Mouse (Mus musculus) kidney, postnatal 0 days (tissue): ENCODE data around the gene Nfyc. TPM values are rescaled to one million over a fixed set of nuclear protein-coding genes. Genes with fewer than 3 reads are reported as not detected.

Source experiments
- ATAC-seq: fragments of 200-750 bp; cut with Nextera tagmentation; replicated peaks from 2 replicates; pipeline ENCODE4 v1.8.0; 2017; ENCODE audit warnings: low read depth, moderate number of reproducible peaks, moderate TSS enrichment, moderate library complexity; ENCODE audit not compliant: low FRiP score
- DNase-seq: peaks from one replicate; pipeline ENCODE4 v3.0.0-alpha.2; 2016; ENCODE audit warnings: low spot score
- H3K27ac ChIP-seq: fragments of 300-500 bp; sonication (generic); 2 replicates; pipeline ENCODE4 v1.5.1; 2014; ENCODE audit warnings: mild to moderate bottlenecking
- H3K27me3 ChIP-seq: fragments of 300-500 bp; sonication (generic); 2 replicates; pipeline ENCODE4 v1.6.1; 2014; ENCODE audit warnings: low read length, mixed read lengths; ENCODE audit not compliant: insufficient read depth
- H3K36me3 ChIP-seq: fragments of 300-500 bp; sonication (generic); 2 replicates; pipeline ENCODE4 v1.6.1; 2014; ENCODE audit warnings: low read length, mixed read lengths; ENCODE audit not compliant: insufficient read depth
- H3K4me1 ChIP-seq: fragments of 300-500 bp; sonication (generic); replicated peaks from 2 replicates; pipeline ENCODE4 v1.6.1; 2014; ENCODE audit warnings: antibody characterized with exemption, low read length, mixed read lengths; ENCODE audit not compliant: insufficient read depth
- H3K4me2 ChIP-seq: fragments of 300-500 bp; sonication (generic); 2 replicates; pipeline ENCODE4 v1.6.1; 2014; ENCODE audit warnings: mild to moderate bottlenecking, low read length, moderate library complexity, mixed read lengths
- H3K4me3 ChIP-seq: fragments of 300-500 bp; sonication (generic); replicated peaks from 2 replicates; pipeline ENCODE4 v1.5.1; 2014; ENCODE audit warnings: low read depth, low read length
- H3K9ac ChIP-seq: fragments of 300-500 bp; sonication (generic); 2 replicates; pipeline ENCODE4 v1.6.1; 2014; ENCODE audit warnings: low read depth, low read length
- H3K9me3 ChIP-seq: fragments of 300-500 bp; sonication (generic); replicated peaks from 2 replicates; pipeline ENCODE4 v1.6.1; 2016; ENCODE audit warnings: low read length, inconsistent platforms, mixed read lengths
- CTCF ChIP-seq: IDR thresholded peaks from 2 replicates; pipeline ENCODE4 v1.5.1; 2016; ENCODE audit warnings: antibody characterized with exemption, low read depth, mild to moderate bottlenecking, moderate library complexity
- WGBS: fragments of 180-500 bp; shearing (Covaris S2); extraction: QIAGEN DNeasy Blood & Tissue Kit; methylation state at CpG from one replicate; pipeline ENCODE4 v1.1.7; 2014; 5-methylcytosine and 5-hydroxymethylcytosine counted together
- polyA plus RNA-seq: library from polyadenylated mRNA; unstranded; fragments of >200 nt; fragmentation: Nextera tagmentation; extraction: Ambion mirVana; gene quantifications from 2 replicates; pipeline ENCODE4 v1.2.1, GENCODE M21; 2015

Nfyc gene
- polyA plus RNA-seq, 1 experiment from 2014 or later: 108 TPM

GRCm38 (mm10) chr4:120792918-120793317 is 38.5 kb downstream of the Nfyc start:
- no peak overlapping the region for H3K9ac ChIP-seq
- no peak for TF ChIP-seq CTCF
- H3K27me3 ChIP-seq: no peaks in the 10 kb centered on the region
- 83% methylated on average over 2 of the region's 2 CpGs for WGBS
- no peak overlapping the region for H3K27ac ChIP-seq
- no peaks in the 10 kb centered on the region for H3K9me3 ChIP-seq
- no peak for DNase-seq
- 0 out of 2 replicates have a peak, but pooled peaks cover 3% of the 10 kb centered on the region for H3K4me1 ChIP-seq
- H3K4me2 ChIP-seq: no peak overlapping the region
- no peak for ATAC-seq
- no peak overlapping the region for H3K4me3 ChIP-seq
- peaks cover 17% of the 10 kb centered on the region; the same call in 1 of the 2 replicates for H3K36me3 ChIP-seq

DNA sequence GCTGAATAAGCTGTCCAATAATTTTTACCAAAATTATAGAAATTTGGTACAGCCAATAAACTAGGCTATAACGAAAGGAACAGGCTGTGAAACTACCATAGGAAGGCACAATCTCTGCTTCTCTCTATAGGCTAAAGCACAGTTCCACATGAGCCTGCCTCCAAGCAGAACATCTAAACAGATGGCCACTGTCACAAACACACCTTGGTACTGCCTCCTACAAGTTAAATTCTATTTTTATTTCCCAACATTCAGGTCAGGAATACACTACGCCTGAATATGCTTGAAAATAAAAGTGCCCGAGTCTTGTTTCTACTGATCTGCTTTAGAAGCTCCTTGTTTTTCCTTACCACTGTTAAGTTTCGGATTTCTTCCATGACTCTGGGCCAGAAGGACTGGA is 41.3 kb downstream of the Nfyc start:
- DNase-seq: no peak
- Histone ChIP-seq H3K4me2 (no peak overlapping the region), H3K4me1 (0 out of 2 replicates have a peak, but pooled peaks cover 3% of the 10 kb centered on the region), H3K9me3 (no peaks in the 10 kb centered on the region), H3K27ac (no peak overlapping the region), H3K9ac (no peak overlapping the region), H3K27me3 (no peaks in the 10 kb centered on the region), H3K36me3 (peaks cover 28% of the 10 kb centered on the region; the same call in 1 of the 2 replicates), H3K4me3 (no peak overlapping the region)
- TF ChIP-seq CTCF: no peak
- 92% methylated on average over 4 of the region's 4 CpGs for WGBS
- no peak for ATAC-seq

GRCm38 (mm10) chr4:120755801-120756200 is 75.6 kb downstream of the Nfyc start:
- Histone ChIP-seq H3K4me2 (no peak overlapping the region), H3K9ac (no peak overlapping the region), H3K36me3 (peaks cover 28% of the 10 kb centered on the region), H3K4me1 (no peaks in the 10 kb centered on the region), H3K27ac (no peak overlapping the region), H3K4me3 (no peak overlapping the region), H3K27me3 (no peaks in the 10 kb centered on the region), H3K9me3 (no peaks in the 10 kb centered on the region)
- no peak; the same call in 1 of the 2 replicates for ATAC-seq
- 69% methylated on average over 5 of the region's 5 CpGs for WGBS
- DNase-seq: no peak
- no peak for TF ChIP-seq CTCF

DNA sequence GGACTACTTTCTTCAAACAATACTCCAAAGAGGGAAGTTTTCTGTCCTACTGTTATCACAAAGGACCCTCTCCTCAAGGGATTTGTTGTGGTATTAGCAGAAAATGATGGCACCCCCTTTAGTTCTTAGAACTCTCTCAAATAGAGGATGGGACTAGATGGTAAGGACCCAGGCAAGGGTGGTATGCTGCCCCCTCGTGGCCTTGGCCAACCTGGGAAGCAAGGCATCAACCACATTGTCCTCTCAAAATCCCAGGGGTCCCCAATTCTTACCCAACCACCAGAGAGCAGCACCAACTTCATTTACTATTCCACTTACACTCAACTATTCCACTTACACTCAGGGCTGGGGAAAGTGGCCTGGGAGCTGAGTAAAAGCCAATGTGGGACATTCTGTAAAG is 76.1 kb downstream of the Nfyc start:
- Histone ChIP-seq H3K4me2 (no peak overlapping the region), H3K36me3 (peaks cover 23% of the 10 kb centered on the region), H3K27ac (no peak overlapping the region), H3K4me3 (no peak overlapping the region), H3K9me3 (no peaks in the 10 kb centered on the region), H3K9ac (no peak overlapping the region), H3K27me3 (no peaks in the 10 kb centered on the region), H3K4me1 (no peaks in the 10 kb centered on the region)
- 8% methylated on average over 1 of the region's 1 CpGs for WGBS
- peak; percentile 93 for TF ChIP-seq CTCF
- DNase-seq (peak; percentile 79), ATAC-seq (no peak; the same call in 1 of the 2 replicates)

- no peaks in the 10 kb centered on the region for H3K36me3 ChIP-seq
- WGBS: 64% methylated on average over 2 of the region's 2 CpGs
- H3K27ac ChIP-seq: no peak overlapping the region
- no peak overlapping the region for H3K9ac ChIP-seq
- no peak overlapping the region for H3K4me3 ChIP-seq
- H3K27me3 ChIP-seq: peaks cover 29% of the 10 kb centered on the region
- TF ChIP-seq CTCF: no peak
- no peaks in the 10 kb centered on the region for H3K9me3 ChIP-seq
- no peak overlapping the region for H3K4me2 ChIP-seq
- DNase-seq (no peak), ATAC-seq (no peak)
- peaks cover 7% of the 10 kb centered on the region; the same call in 1 of the 2 replicates for H3K4me1 ChIP-seq
These were observed 81.8 kb downstream of the Nfyc start for GRCm38 (mm10) chr4:120749601-120750000.

- Histone ChIP-seq H3K4me1 (peaks cover 7% of the 10 kb centered on the region; the same call in 1 of the 2 replicates), H3K4me2 (peak within 1 kb of the TSS; percentile 100), H3K27me3 (peaks cover 29% of the 10 kb centered on the region), H3K36me3 (no peaks in the 10 kb centered on the region), H3K4me3 (peak within 1 kb of the TSS; percentile 69), H3K27ac (no peak within 1 kb of the TSS), H3K9me3 (no peaks in the 10 kb centered on the region), H3K9ac (peak within 1 kb of the TSS; percentile 57)
- no peak for ATAC-seq
- TF ChIP-seq CTCF: no peak
- DNase-seq: no peak
- 7% methylated on average over 42 of the region's 42 CpGs for WGBS
These were observed 83.2 kb downstream of the Nfyc start, which contains the start of gene Kcnq4 for GRCm38 (mm10) chr4:120747941-120748866. Gene Kcnq4, minus strand, starts transcription at chr4:120748612.
